Mouse (Mus musculus): ENCODE measurements around the gene Agmo. TPM values are rescaled to one million over a fixed set of nuclear protein-coding genes. Genes with fewer than 3 reads are reported as not detected.

Gene Agmo
- polyA plus RNA-seq, 1 experiment from 2014 or later, result 0.23 TPM

Other genes with a start within 250 kb of the Agmo start
- gene Meox2, start 133.1 kb upstream of the Agmo start, polyA plus RNA-seq (2015; fragmentation: Nextera tagmentation; extraction: Ambion mirVana), result 0.24 TPM in 1 of 2 replicates, not detected in the other

All from forebrain, embryonic 16.5 days (tissue).